In the genomic region with DNA sequence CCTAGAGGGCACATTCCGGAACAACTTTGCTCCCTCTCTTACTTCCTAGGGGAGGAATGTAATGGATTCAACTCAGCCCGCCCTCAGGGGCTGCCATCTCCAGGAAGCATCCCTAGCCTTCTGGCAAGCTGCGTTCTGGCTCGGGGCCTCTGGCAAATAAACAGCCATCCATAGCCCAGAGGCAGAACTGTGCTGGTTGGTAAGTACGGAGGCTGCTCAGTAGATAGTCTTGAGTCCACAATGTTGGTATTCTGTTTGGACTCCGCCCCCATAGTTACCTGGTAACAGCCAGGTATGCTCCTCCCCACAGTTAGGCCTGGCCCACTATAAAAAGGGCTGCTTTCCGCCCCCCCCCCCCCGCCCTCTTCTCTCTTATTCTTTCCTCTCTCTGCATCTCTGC, we compare ENCODE assay signal across 13 mouse cellular contexts. TPM values are rescaled to one million over a fixed set of nuclear protein-coding genes. Genes with fewer than 3 reads are reported as not detected.
DNase-seq lines count a peak whose midpoint lies in the region; ATAC-seq and TF ChIP-seq lines count a peak whose summit lies in the region.
"Had no signal": no experiment of that assay in that cellular context is flagged by ENCODE, and none has a peak within 500 bp of the region (broad histone marks: within the 10 kb centered on the region; RNA-seq: fewer than 3 reads in every experiment).

No protein-coding gene starts in this region.

- H3K27ac ChIP-seq in ES-Bruce4 (ENCODE audit: insufficient read depth, low read length): peak overlapping the region; percentile 58
- H3K27ac ChIP-seq in lung, embryonic 16.5 days (ENCODE audit: low read length): no peak overlapping the region
- H3K27ac ChIP-seq in hindbrain, embryonic 11.5 days (ENCODE audit: low read depth, low read length): no peak overlapping the region
- H3K27ac ChIP-seq: embryonic facial prominence, embryonic 12.5 days; heart, embryonic 10.5 days; hindbrain, embryonic 15.5 days had no signal

- ATAC-seq in lung, embryonic 16.5 days (ENCODE audit: low read depth): no peak
- ATAC-seq in hindbrain, embryonic 11.5 days (ENCODE audit: low FRiP score): no peak
- ATAC-seq: activated CD4-positive, CD25-positive, alpha-beta regulatory T cell, adult 4 months had no signal

- H3K9ac ChIP-seq in ES-Bruce4 (ENCODE audit: low read depth, poor library complexity, severe bottlenecking): no peak overlapping the region
- H3K9ac ChIP-seq in lung, embryonic 16.5 days (ENCODE audit: low read length): no peak overlapping the region
- H3K9ac ChIP-seq in hindbrain, embryonic 11.5 days (ENCODE audit: low read depth, low read length): no peak overlapping the region
- H3K9ac ChIP-seq: embryonic facial prominence, embryonic 12.5 days; hindbrain, embryonic 15.5 days had no signal

- no peak for TF ChIP-seq POLR2A in ES-Bruce4 (IDR thresholded peaks at IDR 0.05; ENCODE audit: insufficient read depth, low read length)

- H3K4me1 ChIP-seq in ES-Bruce4 (ENCODE audit: control insufficient read depth, insufficient read depth, low read length): no peaks in the 10 kb centered on the region
- peaks cover 18% of the 10 kb centered on the region for H3K4me1 ChIP-seq in lung, embryonic 16.5 days (replicated peaks; ENCODE audit: control insufficient read depth, insufficient read depth, low read length)
- peaks cover 4% of the 10 kb centered on the region; the same call in 1 of the 2 replicates for H3K4me1 ChIP-seq in hindbrain, embryonic 11.5 days (replicated peaks; ENCODE audit: control insufficient read depth, insufficient read depth, low read length)

- no peaks in the 10 kb centered on the region for H3K9me3 ChIP-seq in ES-Bruce4 (replicated peaks; ENCODE audit: control insufficient read depth, insufficient read depth, low read length, poor library complexity, severe bottlenecking)
- H3K9me3 ChIP-seq in lung, embryonic 16.5 days (ENCODE audit: control insufficient read depth, low read length): no peaks in the 10 kb centered on the region
- no peaks in the 10 kb centered on the region for H3K9me3 ChIP-seq in hindbrain, embryonic 11.5 days (ENCODE audit: control insufficient read depth, low read length)
- H3K9me3 ChIP-seq: embryonic facial prominence, embryonic 12.5 days; heart, embryonic 10.5 days; hindbrain, embryonic 15.5 days had no signal

- peaks cover 17% of the 10 kb centered on the region for H3K36me3 ChIP-seq in ES-Bruce4 (ENCODE audit: control insufficient read depth, insufficient read depth, low read length, poor library complexity, severe bottlenecking)
- H3K36me3 ChIP-seq in lung, embryonic 16.5 days (ENCODE audit: control insufficient read depth, insufficient read depth, low read length): peaks cover 7% of the 10 kb centered on the region
- peaks cover 7% of the 10 kb centered on the region for H3K36me3 ChIP-seq in hindbrain, embryonic 11.5 days (ENCODE audit: control insufficient read depth, insufficient read depth, low read length)

- no peak for TF ChIP-seq CTCF in ES-Bruce4 (IDR thresholded peaks at IDR 0.05; ENCODE audit: low read depth, low read length)

- WGBS in lung, embryonic 16.5 days: 55% methylated on average over 7 of the region's 8 CpGs
- WGBS in hindbrain, embryonic 11.5 days: 59% methylated on average over 8 of the region's 8 CpGs

- 0 out of 2 replicates have a peak, but pooled peaks have one; percentile 13 for TF ChIP-seq EP300 in ES-Bruce4 (IDR thresholded peaks at IDR 0.05; ENCODE audit: insufficient read depth, low read depth, low read length)

- H3K27me3 ChIP-seq in ES-Bruce4 (ENCODE audit: control insufficient read depth, insufficient read depth, low read length, poor library complexity, severe bottlenecking): no peaks in the 10 kb centered on the region
- H3K27me3 ChIP-seq in lung, embryonic 16.5 days (ENCODE audit: control insufficient read depth, insufficient read depth, low read depth, low read length): no peaks in the 10 kb centered on the region
- no peaks in the 10 kb centered on the region for H3K27me3 ChIP-seq in hindbrain, embryonic 11.5 days (ENCODE audit: control insufficient read depth, insufficient read depth, low read length)
- H3K27me3 ChIP-seq: embryonic facial prominence, embryonic 12.5 days; hindbrain, embryonic 15.5 days had no signal

- DNase-seq in kidney, adult 11 months: peak; percentile 60
- no peak for DNase-seq in kidney, postnatal 4 days
- DNase-seq in ZHBTc4 (ENCODE audit: low read depth, low spot score): peak; percentile 62
- no peak for DNase-seq in hindbrain, embryonic 11.5 days (ENCODE audit: low spot score)
- DNase-seq in adrenal gland, postnatal 14 days: no peak
- DNase-seq in heart, adult 11 months: no peak

- 0 out of 2 replicates have a peak overlapping the region, but pooled peaks have one; percentile 30 for H3K4me2 ChIP-seq in lung, embryonic 16.5 days (ENCODE audit: low read depth, low read length)
- no peak overlapping the region for H3K4me2 ChIP-seq in hindbrain, embryonic 11.5 days (replicated peaks; ENCODE audit: low read depth, low read length)

- H3K4me3 ChIP-seq in ES-Bruce4 (ENCODE audit: low read depth, low read length): 0 out of 2 replicates have a peak overlapping the region, but pooled peaks have one; percentile 18
- no peak overlapping the region for H3K4me3 ChIP-seq in lung, embryonic 16.5 days (ENCODE audit: low read length)
- no peak overlapping the region for H3K4me3 ChIP-seq in hindbrain, embryonic 11.5 days (ENCODE audit: low read depth, low read length)
- H3K4me3 ChIP-seq: embryonic facial prominence, embryonic 12.5 days; heart, embryonic 10.5 days; hindbrain, embryonic 15.5 days had no signal

RNA-seq across cellular contexts. Expression of gene Srm, which starts 1.7 kb away (rescaled TPM):
- 131 and 143 TPM in 2 replicates for polyA plus RNA-seq in ES-Bruce4 (2011; ENCODE audit: insufficient read depth, insufficient read length, low read depth, missing spikeins)
- 114 and 126 TPM in 2 replicates for polyA plus RNA-seq in lung, embryonic 16.5 days (2015; fragmentation: Nextera tagmentation; extraction: Ambion mirVana)
- polyA plus RNA-seq in hindbrain, embryonic 11.5 days (2014; fragmentation: Nextera tagmentation; extraction: Ambion mirVana): 156 and 160 TPM in 2 replicates
- 69.7 and 92.4 TPM in 2 replicates for total RNA-seq in adrenal gland, postnatal 14 days (2021)

RNA-seq across cellular contexts. Expression of gene Masp2, which starts 12.8 kb away (rescaled TPM):
- 2.6 TPM in 2 replicates for polyA plus RNA-seq in ES-Bruce4 (2011; ENCODE audit: insufficient read depth, insufficient read length, low read depth, missing spikeins)
- 0.44 and 0.93 TPM in 2 replicates for polyA plus RNA-seq in lung, embryonic 16.5 days (2015; fragmentation: Nextera tagmentation; extraction: Ambion mirVana)
- 0.15 and 0.25 TPM in 2 replicates for polyA plus RNA-seq in hindbrain, embryonic 11.5 days (2014; fragmentation: Nextera tagmentation; extraction: Ambion mirVana)
- total RNA-seq in adrenal gland, postnatal 14 days (2021): 2.5 and 32.8 TPM in 2 replicates
- polyA plus RNA-seq: activated CD4-positive, CD25-positive, alpha-beta regulatory T cell, adult 4 months had no signal

RNA-seq across cellular contexts. Expression of gene Exosc10, which starts 31.3 kb away (rescaled TPM):
- 52.8 and 53.9 TPM in 2 replicates for polyA plus RNA-seq in ES-Bruce4 (2011; ENCODE audit: insufficient read depth, insufficient read length, low read depth, missing spikeins)
- 83.6 and 90.8 TPM in 2 replicates for polyA plus RNA-seq in lung, embryonic 16.5 days (2015; fragmentation: Nextera tagmentation; extraction: Ambion mirVana)
- 93.9 and 106 TPM in 2 replicates for polyA plus RNA-seq in hindbrain, embryonic 11.5 days (2014; fragmentation: Nextera tagmentation; extraction: Ambion mirVana)
- 49.5 and 56.3 TPM in 2 replicates for total RNA-seq in adrenal gland, postnatal 14 days (2021)

RNA-seq across cellular contexts. Expression of gene Tardbp, which starts 37.3 kb away (rescaled TPM):
- polyA plus RNA-seq in ES-Bruce4 (2011; ENCODE audit: insufficient read depth, insufficient read length, low read depth, missing spikeins): 742 and 797 TPM in 2 replicates
- polyA plus RNA-seq in lung, embryonic 16.5 days (2015; fragmentation: Nextera tagmentation; extraction: Ambion mirVana): 320 and 367 TPM in 2 replicates
- 199 and 210 TPM in 2 replicates for polyA plus RNA-seq in hindbrain, embryonic 11.5 days (2014; fragmentation: Nextera tagmentation; extraction: Ambion mirVana)
- total RNA-seq in adrenal gland, postnatal 14 days (2021): 290 and 302 TPM in 2 replicates

RNA-seq across cellular contexts. Expression of gene Gm572, which starts 53.6 kb away (rescaled TPM):
- 0.49 TPM in 1 of 2 replicates, not detected in the other for polyA plus RNA-seq in ES-Bruce4 (2011; ENCODE audit: insufficient read depth, insufficient read length, low read depth, missing spikeins)
- not detected in 2 replicates for polyA plus RNA-seq in lung, embryonic 16.5 days (2015; fragmentation: Nextera tagmentation; extraction: Ambion mirVana)
- polyA plus RNA-seq in hindbrain, embryonic 11.5 days (2014; fragmentation: Nextera tagmentation; extraction: Ambion mirVana): not detected in 2 replicates
- total RNA-seq in adrenal gland, postnatal 14 days (2021): not detected in 2 replicates
- polyA plus RNA-seq: activated CD4-positive, CD25-positive, alpha-beta regulatory T cell, adult 4 months; embryonic facial prominence, embryonic 12.5 days; heart, embryonic 10.5 days; hindbrain, embryonic 15.5 days; limb, embryonic 11.5 days had no signal

Comparison
In these comparisons a context has a peak if more than half of its experiments do, and no peak if none do; other contexts are left out.
1. DNase-seq: peak in kidney, adult 11 months (single experiment) and ZHBTc4 (single experiment); none in kidney, postnatal 4 days (0 of 2), hindbrain, embryonic 11.5 days (single experiment), adrenal gland, postnatal 14 days (single experiment) and heart, adult 11 months (single experiment).